Mouse (Mus musculus) lung, postnatal 36 days (tissue): ENCODE results near the gene Saysd1.

ENCODE experiments used
- DNase-seq: peaks from one replicate; pipeline ENCODE4 v3.0.0; 2022; ENCODE audit warnings: mixed read lengths

Saysd1 gene

GRCm38 (mm10) chr14:20138484-20139355 is at the start of gene Saysd1:
TSS of gene Saysd1 (minus strand) at chr14:20138534.
- DNase-seq, result no peak

DNA sequence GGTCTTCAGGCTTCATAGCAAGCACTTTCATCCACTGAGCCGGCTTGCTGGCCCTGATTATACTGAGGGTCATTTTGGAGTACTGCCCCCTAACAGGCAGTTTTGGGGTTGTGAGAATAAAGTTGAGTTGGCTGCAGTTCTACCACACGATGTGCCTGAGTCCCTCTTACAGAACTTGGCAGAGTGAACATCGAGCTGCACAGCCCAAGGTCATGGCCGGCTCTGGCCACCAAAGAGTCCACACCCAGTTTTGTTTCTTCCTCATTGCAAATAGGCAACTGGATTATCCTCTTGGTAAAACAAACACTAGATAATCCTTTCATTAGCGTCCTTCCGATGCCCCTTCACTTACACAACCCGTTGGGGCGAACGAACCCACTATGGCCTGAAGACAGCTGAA is 47.1 kb upstream of the Saysd1 start:
- DNase-seq, result no peak

- no peak for DNase-seq
Observed at GRCm38 (mm10) chr14:20183701-20184100, 45.4 kb upstream of the Saysd1 start.

DNA sequence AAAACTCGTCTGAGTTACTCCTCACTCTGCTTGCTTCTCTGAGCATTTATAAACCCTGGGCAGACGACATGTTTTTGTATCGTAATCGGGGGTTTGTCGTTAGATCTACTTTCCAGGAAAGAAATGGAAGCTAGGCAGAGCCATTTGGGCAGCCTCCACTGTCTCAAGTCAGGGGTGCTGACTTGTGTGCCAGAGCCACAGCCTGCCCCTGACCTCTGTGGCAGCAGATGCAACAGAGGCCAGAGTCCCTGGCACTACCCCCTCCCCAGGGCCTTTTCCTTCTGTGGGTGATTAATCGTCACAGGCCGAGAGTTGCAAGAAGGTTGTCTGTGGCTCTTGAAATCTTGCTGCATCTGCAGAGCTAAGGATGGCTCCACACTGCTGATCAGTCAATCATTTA is 44.3 kb upstream of the Saysd1 start:
- DNase-seq, result no peak

GRCm38 (mm10) chr14:20181466-20181921 is 43.2 kb upstream of the Saysd1 start, which contains the start of gene Kcnk5:
TSS of gene Kcnk5 (minus strand) at chr14:20181809.
- peak; percentile 96 for DNase-seq

DNA sequence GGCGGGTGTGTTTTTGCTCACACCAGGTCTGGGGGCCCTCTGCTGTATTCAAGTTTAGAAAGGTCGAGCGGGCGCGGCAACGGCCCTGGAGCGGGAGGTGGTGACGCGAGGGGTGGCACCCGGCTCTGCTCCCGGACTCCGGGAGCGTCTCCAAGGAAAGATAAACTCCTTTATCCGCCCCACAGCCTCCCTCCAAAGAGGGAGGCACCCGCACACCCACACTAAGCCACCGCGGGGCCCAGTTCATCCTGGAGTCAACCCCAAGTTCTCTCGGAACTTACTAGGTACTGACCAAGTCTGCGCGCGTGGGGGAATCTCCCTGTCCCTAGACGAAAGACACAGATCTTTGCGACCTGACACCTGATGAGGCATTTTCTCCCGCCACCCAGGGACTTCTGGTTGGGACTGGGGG is 42.4 kb upstream of the Saysd1 start:
- DNase-seq, result peak; percentile 63

DNA sequence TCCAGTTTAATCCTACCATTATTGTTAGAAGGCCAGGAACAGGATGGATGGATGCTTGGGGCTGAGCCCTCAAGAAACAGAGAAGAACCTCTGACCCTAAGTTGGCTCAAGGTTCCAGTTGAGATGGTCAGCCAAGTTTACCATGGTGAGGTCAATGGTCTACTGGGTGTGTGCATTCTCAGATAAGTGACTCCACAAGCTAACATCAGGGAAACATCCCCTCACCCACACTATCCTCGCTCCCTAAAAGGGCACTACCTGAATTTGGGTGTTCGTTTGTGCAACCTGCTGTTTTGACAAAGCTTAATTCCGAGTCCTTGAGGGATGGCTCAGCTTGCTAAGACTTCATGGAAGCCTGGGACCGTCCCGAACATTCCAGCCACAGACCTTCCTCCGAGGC is 42.0 kb upstream of the Saysd1 start:
- DNase-seq, result no peak

DNA sequence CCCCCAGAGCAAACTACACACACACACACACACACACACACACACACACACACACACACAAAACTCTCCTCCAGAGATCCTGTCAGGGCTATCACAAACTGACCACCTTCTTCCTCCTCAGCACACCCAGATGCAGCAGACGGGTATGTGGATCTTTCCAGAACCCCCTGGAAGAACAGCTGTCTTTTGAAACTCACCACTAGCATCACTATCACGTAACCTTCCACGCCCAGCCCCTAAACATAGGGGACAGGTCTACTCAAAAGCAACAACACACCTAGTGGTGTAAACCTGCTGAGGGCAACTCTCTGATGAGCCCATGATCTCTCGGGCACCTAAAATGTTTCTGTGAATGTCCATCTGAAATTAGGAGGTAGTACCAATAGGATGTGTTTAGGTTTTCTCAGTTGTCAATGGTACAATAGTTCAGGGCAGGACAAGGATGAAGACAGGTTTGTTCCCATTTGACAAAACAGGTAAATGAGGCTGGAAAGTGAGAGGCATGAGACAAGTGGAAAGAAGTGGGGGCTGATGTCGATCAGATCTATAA is 41.5 kb upstream of the Saysd1 start:
- no peak for DNase-seq

DNA sequence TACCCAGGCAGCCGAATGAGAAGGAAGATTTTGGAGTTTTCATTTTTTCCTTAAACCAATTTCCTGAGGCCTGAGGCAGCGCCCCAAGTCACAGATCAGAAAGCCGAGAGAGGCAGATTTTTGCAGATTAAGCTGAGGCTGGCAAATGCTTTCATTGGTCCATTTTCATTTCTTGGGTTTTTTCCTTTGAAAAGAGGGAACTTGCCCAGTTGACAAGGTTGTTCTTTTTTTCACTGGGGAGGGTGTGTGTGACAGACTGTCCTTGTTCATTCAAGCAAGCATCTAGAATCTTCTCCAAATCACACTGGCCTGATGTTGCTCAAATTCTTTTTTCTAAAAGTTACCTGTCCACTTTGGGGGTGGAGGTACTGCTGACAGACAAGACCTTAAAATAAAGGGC is 40.7 kb upstream of the Saysd1 start:
- no peak for DNase-seq

DNA sequence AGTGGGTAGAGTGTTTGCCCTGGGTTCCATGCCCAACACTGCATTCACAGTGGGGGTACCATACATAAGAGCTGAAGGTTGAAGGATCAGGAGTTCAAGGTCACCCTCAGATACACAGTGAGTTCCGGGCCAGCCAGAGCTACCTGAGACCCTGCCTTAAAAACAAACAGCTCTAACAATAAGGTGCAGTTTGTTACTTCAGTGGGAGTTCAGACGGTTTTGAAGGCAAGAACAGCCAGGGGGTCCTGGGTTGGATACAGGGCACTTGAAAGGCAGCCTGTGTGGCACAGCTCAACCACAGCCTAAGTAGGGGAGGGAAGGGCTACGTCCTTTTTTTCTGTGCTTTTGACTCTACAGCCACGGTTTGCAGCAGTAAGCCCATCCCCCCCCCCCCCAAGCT is 40.3 kb upstream of the Saysd1 start:
- no peak for DNase-seq

GRCm38 (mm10) chr14:20177494-20178123 is 39.3 kb upstream of the Saysd1 start:
- peak; percentile 79 for DNase-seq

GRCm38 (mm10) chr14:20175705-20176104 is 37.4 kb upstream of the Saysd1 start:
- no peak for DNase-seq

DNA sequence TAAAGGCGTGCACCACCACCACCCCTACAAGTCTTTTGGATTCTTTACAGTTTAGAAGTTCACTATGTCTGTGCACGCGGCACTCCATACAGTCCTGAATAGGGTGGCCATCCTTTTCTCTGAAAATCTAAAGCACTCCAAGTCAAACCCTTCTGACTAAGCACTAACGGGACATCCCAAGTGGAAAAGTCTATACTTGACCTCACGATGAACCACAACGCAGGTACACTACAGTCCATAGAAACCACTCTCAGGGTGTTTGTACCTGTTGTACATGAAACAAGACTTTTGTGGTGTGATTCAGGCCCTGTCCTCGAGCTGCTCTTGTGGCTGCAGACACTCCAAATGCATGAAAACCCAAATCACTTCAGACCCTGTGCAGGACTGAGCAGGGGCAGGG is 36.8 kb upstream of the Saysd1 start:
- no peak for DNase-seq

- no peak for DNase-seq
Observed at GRCm38 (mm10) chr14:20174696-20175095, 36.4 kb upstream of the Saysd1 start.

DNA sequence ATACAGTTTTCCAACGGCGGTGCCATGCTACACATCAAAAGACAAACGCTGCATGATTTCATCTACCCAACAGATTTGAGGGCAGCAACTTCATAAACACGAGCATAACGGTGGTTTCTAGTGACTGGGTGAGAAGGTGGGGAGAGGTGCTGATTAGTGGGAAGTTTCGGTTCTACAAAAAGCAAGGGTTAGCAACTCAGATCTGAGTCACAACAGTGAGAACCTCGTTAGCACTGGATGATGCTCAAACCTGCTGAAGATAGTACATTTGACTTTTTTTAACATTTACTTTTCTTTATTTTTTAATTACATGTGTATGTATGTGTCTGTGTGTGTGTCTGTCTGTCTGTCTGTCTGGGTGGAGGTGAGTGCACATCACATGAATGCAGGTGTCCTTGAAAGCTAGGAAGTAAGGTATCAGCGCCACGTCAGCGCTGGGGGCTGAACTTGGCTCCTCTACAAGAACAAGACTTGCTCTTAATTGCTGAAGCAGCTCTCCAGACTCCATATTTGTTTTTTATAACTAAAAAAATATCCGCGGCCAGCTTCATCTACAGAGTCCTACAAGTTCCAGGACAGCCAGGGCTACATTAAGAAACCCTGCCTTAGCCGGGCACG is 35.6 kb upstream of the Saysd1 start:
- peak; percentile 31 for DNase-seq

DNA sequence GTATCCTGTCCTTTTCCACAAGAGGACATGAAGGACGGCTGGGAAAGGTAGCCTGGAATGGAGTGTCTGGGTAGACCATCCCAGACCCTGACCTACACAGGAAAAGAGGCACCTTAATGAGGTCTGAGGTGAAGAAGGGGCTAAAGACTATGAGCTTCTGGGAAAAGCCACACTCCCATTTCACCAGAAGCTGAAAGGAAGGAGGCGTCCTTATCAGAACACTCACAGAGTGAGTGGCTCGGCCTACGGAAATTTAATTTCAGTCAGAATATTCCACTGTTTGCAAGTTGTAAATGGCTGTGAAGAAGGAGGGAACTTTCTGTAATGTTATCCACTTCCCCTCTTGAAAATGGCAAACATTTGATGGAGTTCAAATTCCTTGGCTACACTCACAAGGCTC is 34.6 kb upstream of the Saysd1 start:
- no peak for DNase-seq

DNA sequence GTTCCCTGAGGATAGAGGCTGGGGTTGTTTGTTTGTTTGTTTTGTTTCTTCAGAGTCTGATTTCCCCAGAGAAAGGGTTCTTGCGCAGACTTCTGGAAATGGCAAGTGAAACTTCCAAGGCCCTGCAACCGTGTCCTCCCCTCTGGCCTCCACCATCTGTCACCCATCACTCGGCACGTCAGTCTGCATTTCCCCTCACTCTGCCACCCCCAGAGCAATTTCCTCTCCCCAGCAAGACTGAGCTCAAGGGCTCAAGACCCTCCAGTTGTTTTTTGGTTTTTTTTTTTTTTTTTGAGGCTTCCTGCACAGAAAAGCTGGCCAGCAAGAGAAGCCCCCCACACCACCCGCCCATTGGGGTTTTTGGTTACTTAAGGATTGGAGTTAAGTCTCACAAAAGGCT is 34.2 kb upstream of the Saysd1 start:
- DNase-seq, result peak; percentile 42

GRCm38 (mm10) chr14:20171840-20172239 is 33.5 kb upstream of the Saysd1 start:
- DNase-seq, result no peak

DNA sequence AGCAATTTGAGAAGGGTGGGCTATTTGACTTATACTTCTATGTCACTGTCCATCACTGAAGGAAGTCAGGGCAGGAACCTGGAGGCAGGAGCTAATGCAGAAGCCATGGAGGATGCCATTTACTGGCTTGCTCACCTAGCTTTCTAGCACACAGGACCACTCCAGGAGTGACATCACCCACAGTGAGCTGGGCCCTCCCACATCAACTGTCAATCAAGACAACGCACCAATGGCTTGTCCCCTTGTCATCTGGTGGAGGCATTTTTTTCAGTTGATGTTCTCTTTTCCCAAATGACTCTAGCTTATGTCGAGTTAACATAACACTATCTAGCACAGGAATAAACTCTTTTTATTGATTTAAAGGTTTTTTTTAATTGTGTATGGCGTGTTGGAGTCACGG is 30.9 kb upstream of the Saysd1 start:
- no peak for DNase-seq

DNA sequence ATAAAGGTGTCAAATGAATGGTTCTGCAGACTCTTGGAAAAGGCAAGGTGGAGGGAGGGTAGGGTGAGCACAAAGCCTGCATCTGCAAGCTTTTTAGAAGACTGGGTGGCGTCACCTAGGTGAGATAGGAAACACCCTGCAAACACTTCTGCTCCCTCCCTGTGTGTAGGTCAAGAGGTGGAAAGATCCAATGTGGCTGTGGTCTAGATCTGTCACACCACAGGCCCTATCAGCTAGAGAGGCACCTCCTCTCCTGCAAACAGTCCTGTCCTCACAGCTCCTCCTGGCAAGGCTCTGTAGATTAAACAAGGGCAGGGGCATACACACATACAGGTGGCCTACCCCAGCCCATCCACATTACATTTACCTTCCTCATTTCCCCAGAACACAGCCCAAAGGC is 30.1 kb upstream of the Saysd1 start:
- DNase-seq, result no peak

DNA sequence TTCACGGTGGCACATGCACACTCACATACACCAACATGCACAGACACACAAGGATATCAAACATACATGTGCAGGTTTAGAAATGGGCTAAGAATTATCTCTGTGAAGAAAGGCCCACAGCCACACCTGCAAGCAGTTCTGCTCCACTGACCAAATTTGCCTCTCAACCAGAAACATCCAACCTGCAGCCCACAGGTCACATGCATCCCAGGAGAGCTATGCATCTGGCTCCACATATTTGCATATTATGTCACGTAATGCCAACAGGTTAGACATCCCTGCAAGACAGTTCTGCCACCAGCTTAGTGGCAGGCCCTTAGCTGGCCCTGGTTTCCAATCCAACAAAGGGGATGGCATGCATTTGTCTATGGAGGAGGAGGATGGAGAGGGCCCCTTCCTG is 29.7 kb upstream of the Saysd1 start:
- DNase-seq, result no peak

GRCm38 (mm10) chr14:20165413-20165812 is 27.1 kb upstream of the Saysd1 start:
- DNase-seq, result peak; percentile 69

- no peak for DNase-seq
Observed at GRCm38 (mm10) chr14:20164438-20164837, 26.1 kb upstream of the Saysd1 start.

- no peak for DNase-seq
Observed at GRCm38 (mm10) chr14:20162686-20163085, 24.4 kb upstream of the Saysd1 start.
